Mouse (Mus musculus): ENCODE results near the gene Pcnx4.

GRCm38 (mm10) chr12:72582021-72582420, 45.8 kb downstream of the Pcnx4 start:
- TF ChIP-seq CTCF (IDR thresholded peaks at IDR 0.05; ENCODE audit: extremely low read depth, insufficient read depth, low read length) (no peak), POLR2A (IDR thresholded peaks at IDR 0.05; ENCODE audit: extremely low read depth, insufficient read depth, low read length) (no peak)

Data from cortical plate, adult 2 months (tissue).